ENCODE assay signal across 14 mouse cellular contexts in the genomic region with DNA sequence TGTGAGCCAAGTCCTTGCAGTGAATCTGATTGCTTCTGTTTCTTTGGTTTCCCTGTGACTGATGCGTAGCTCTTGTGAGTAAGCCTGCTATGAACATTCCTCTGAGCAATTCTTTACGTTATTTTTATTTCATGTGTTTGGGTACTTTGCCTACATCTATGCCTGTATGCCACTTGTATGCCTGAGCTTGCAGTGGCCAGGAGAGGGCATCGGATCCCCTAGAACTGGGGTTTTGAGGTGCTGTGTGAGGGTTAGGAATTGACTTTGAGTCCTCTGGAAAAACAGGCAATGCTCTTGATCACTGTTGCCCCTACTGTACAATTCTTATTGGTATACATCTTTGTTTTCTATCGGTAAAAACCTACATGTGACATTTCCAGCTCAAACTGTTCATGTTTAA. TPM values are rescaled to one million over a fixed set of nuclear protein-coding genes. Genes with fewer than 3 reads are reported as not detected.
DNase-seq lines count a peak whose midpoint lies in the region; TF ChIP-seq lines count a peak whose summit lies in the region.
"Had no signal": no experiment of that assay in that cellular context is flagged by ENCODE, and none has a peak within 500 bp of the region (broad histone marks: within the 10 kb centered on the region; RNA-seq: fewer than 3 reads in every experiment).

No protein-coding gene starts in this region.

- peak; percentile 18 to 29 for DNase-seq in cerebellum, postnatal 25 days
- DNase-seq in cerebellum, postnatal 4 days (ENCODE audit: low spot score in 2 of 2), result no peak
- DNase-seq in left cerebral cortex, adult 2 months (ENCODE audit: extremely low spot score in 1 of 2, low spot score in 2 of 2), result no peak
- no peak for DNase-seq in left cerebral cortex, adult 11 months (ENCODE audit: low spot score)
- peak; percentile 23 for DNase-seq in 416B (ENCODE audit: low read depth)
- DNase-seq in brain, adult 2 months (ENCODE audit: low read depth, low spot score), result peak; percentile 42
- DNase-seq in B cell, adult 2 months, result no peak
- DNase-seq: adrenal gland, adult 2 months; gastrocnemius, postnatal 10 days; kidney, adult 11 months; lung, postnatal 36 days had no signal

- no peak overlapping the region for H3K4me3 ChIP-seq in left cerebral cortex, adult 2 months
- H3K4me3 ChIP-seq: embryonic facial prominence, embryonic 13.5 days; limb, embryonic 15.5 days had no signal

- intact Hi-C loops in left cerebral cortex, adult 2 months (cut with DNase I), result no loop called here

- no peak overlapping the region for H3K27ac ChIP-seq in left cerebral cortex, adult 2 months
- H3K27ac ChIP-seq: embryonic facial prominence, embryonic 13.5 days; limb, embryonic 15.5 days had no signal

- TF ChIP-seq CTCF in left cerebral cortex, adult 2 months (IDR thresholded peaks at IDR 0.05), result peak; percentile 52

RNA-seq across cellular contexts. Expression of gene Ogdhl, which starts 52.2 kb away (rescaled TPM):
- 100 to 1,000 TPM; 110 to 114 TPM for total RNA-seq in left cerebral cortex, adult 2 months (2021)
- total RNA-seq: hematopoietic stem cell, adult 5-6 weeks had no signal

Comparison
In these comparisons a context has a peak if more than half of its experiments do, and no peak if none do; other contexts are left out.
1. DNase-seq: peak in cerebellum, postnatal 25 days (2 of 2), 416B (single experiment) and brain, adult 2 months (single experiment); none in cerebellum, postnatal 4 days (0 of 2), left cerebral cortex, adult 2 months (0 of 2), left cerebral cortex, adult 11 months (single experiment) and B cell, adult 2 months (0 of 2).